Mouse (Mus musculus): ENCODE results near the gene Avpr1b.

The Avpr1b gene

DNA sequence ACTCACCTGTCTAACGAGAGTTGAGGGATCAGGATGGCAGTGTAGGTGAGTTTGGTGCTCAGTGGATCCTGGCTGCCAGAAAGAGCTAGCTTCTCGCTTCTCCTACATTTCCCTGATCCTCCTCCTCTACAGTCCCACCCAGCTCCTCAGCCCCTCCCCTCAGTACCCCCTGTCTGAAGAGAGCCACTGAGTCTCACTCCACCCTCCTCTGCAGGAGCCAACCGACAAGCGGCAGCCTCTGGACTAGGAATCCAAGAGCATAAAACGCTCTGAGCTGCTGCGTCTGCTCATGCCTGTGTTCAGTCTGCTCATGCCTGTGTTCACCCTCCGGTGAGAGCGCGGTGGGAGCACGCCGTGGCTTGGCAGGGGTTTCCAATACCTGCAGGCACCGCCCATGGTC lies at the start of gene Avpr1b:
TSS of gene Avpr1b (plus strand) at position 335 of the 400 bp plus-strand sequence.
- DNase-seq = no peak

GRCm38 (mm10) chr1:131551956-131552355 lies 47.1 kb upstream of the Avpr1b start:
- no peak for DNase-seq

- no peak for DNase-seq
Measured at GRCm38 (mm10) chr1:131553428-131553827, 45.6 kb upstream of the Avpr1b start.

DNA sequence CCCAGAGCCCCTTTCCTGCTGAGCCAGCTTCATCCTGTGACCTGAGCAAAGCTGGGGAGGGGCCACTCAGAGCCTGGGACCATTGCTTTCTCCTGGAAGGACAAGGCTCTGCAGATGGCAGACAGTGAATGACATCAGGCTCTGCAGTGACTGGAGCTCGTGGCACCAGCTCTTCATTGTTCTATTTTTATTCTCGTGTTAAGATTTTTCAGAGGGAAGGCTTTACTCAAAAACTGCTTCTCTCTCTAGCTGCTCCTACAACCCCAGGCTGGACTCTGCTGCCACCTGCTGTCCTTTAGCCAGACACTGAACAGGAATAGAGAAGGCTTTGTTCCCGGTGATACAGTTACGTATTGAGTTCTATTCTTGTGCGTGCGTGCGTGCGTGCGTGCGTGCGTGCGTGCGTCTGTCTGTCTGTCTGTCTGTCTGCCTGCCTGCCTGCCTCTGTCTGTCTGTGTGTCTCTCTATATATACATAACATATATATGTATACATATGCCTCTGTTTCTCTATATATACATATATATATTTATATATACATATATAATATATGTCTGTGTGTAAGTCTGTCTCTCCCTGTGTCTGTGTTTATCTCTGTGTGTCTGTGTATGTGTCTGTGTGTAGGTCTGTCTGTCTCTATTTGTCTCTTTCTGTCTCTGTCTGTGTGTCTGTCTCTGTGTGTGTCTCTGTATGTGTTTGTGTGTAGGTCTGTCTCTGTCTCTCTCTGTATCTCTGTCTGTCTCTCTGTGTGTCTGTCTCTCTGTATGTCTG lies 43.8 kb upstream of the Avpr1b start:
- peak; percentile 88 for DNase-seq

- DNase-seq = no peak
Measured at GRCm38 (mm10) chr1:131560500-131560899, 38.5 kb upstream of the Avpr1b start.

DNA sequence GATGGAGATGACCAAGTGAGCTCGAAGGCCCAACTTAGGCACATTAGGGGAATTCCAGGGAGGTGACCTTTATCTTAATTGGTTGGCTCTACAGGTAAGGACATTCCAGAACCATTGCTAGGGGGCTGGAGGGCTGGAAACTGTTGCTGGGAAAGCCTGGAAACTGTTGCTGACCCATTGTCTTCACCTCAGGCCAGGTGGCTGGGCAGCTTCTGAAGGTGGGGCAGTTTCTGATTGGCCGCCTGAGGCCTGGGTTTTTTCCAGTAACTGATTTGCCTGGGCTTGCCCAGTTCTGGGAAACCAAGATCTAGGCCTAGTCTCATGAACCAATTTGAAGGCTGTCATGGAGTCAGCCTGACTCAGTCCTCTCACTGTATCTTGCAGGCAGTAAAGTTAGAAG lies 37.0 kb upstream of the Avpr1b start:
- no peak for DNase-seq

DNA sequence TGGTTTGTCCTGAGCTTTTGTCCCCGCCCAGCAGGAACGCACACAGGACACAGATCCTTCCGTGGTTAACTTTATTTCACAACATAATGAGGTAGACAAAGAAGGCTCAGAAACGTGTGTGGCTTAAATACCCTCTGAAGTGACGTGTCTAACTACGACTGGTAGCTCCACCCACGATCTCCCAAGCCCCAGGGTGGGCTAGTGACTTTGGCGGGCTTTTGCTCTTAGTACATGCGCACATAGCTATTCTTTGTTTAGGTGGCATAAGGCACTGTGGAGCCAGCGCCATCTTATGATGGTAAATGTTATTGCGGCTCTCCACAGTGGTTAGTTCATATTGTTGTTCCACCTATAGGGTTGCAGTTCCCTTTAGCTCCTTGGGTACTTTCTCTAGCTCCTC lies 33.0 kb upstream of the Avpr1b start:
- peak; percentile 69 for DNase-seq

DNA sequence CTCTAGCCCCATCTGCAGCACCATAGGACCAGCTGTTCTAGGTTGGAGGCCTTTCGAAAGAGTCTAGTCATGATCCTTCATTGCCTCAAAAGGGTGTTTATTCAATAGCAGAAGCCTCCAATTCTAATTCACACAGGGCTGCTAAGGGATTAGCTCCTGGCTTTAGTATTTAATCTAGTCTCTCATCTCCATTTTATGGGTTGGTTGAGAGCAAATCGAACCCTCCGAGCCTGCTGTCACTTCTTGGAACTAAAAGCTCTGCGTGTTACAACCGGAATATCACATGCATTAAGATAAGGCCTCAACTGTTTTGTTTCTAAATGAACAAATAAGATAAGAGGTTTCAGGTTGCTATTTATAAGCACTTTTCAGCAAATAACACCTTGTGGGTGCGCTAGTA lies 29.3 kb upstream of the Avpr1b start:
- DNase-seq = no peak

DNA sequence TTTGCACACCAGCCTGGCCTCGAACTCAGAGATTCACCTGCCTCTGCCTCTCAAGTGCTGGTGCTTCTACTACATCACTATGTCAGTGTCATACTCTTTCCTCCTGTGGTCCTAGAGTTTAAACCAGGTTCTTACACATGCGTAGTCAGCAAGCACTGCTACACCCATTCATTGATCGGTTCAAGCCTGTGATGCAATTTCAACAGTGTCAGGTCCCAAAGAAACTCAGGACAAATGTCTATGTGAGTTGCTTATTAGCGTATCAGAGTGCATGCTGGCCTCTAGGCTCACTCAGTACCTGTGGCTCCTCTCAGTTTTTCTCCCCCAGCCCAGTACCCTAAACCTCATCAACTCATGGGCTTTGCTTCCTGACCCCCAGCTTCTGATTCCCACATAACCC lies 28.6 kb upstream of the Avpr1b start:
- DNase-seq = no peak

- DNase-seq = peak; percentile 63
Measured at GRCm38 (mm10) chr1:131573721-131574120, 25.3 kb upstream of the Avpr1b start.

DNA sequence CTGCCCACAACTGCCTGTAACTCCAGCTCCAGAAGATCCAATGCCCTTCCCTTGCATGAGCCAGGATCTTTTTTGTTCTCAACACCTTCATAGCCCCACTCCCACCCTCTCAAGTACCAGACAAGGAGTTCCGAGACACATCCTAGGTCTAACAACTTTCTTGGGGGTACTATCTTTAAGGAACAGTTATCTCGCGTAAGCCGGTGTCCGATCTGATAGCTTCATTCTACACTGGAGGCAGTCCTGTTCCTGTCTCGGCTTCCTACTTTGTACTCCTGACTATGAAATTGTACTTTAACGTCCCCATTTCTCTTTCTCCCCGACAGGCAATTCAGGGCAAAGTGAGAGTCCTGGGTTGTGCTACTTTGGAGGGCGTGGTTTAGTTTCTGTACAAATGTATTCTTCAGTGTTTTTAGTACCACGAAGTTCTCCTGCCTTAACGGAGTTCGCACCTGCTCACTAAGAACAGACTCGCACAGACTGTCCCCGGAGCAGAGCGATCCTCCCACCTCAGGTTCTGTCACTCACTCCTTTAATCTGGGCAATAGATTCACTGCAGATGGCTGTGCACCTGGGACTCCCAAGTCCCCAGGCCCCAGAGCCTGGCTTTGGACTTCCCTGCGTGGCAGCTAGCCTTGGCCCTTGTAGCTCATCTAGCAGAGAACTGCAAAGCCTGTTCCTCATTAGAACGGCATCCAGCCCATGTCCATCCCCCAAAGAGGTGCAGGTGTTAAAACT lies 19.9 kb upstream of the Avpr1b start:
- peak; percentile 40 for DNase-seq

GRCm38 (mm10) chr1:131580389-131580788 lies 18.6 kb upstream of the Avpr1b start:
- DNase-seq = no peak

- no peak for DNase-seq
Measured at GRCm38 (mm10) chr1:131583598-131583997, 15.4 kb upstream of the Avpr1b start.

GRCm38 (mm10) chr1:131586836-131587235 lies 12.2 kb upstream of the Avpr1b start:
- no peak for DNase-seq

DNA sequence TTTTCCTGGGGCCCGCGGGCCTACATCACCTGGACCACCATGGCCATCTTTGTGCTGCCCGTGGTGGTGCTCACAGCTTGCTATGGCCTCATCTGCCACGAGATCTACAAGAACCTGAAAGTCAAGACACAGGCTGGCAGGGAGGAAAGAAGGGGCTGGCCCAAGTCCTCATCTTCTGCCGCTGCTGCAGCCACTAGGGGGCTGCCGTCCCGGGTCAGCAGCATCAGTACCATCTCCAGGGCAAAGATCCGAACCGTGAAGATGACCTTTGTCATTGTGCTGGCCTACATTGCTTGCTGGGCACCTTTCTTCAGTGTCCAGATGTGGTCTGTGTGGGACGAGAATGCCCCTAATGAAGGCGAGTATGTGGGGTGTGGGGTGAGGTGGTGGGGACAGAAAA lies 1.3 kb downstream of the Avpr1b start:
- DNase-seq = peak; percentile 56

DNA sequence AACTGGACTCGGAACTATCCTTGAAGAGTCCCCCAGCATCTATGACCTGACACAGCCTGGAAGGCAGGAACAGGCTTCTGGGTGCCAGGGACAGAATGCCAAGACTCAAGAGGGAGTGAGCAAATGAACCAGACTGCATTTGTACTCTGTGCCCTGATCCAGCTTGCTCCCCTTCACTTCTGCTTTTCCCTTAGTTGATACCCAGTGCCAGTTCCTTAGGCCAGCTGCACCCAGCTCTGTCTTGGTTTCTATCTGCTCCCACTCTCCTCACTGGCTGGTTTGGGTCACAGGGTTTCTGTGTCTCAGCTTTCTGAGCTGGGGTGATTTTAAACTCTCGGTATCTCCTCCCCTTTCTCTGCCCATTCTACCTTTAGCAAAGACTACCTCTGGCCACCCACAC lies 7.7 kb downstream of the Avpr1b start:
- no peak for DNase-seq

DNA sequence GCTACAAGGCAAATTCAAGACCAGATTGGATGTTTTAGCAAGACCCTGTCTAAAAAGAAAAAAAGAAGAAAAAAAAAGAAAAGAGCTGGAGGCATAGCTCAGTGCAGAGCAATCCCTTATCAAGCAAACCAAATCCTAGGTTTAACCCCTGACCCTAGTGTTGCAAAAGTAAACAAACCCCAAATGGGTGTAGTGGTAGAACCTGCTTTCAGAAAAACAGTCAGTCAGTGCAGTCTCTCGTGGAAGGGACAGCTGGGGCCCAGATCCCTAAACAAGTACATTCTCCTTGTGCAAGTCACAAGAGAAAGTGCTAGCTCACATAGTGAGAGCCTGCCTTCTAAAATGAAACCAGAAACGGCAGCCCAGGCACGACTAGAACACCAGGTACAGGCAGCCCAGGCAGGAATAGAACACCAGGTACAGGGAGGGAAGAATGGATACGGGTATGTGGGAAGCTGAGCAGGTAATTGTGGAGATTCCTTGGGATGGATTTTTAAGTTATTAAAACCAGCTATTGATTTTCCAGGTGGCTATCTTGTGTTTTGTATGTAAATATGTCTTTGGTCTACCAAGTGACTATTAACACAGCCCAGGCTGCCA lies 13.6 kb downstream of the Avpr1b start:
- peak; percentile 50 for DNase-seq

GRCm38 (mm10) chr1:131613361-131614133 lies 14.5 kb downstream of the Avpr1b start:
- DNase-seq = peak; percentile 96

GRCm38 (mm10) chr1:131614641-131615040 lies 15.6 kb downstream of the Avpr1b start:
- no peak for DNase-seq

DNA sequence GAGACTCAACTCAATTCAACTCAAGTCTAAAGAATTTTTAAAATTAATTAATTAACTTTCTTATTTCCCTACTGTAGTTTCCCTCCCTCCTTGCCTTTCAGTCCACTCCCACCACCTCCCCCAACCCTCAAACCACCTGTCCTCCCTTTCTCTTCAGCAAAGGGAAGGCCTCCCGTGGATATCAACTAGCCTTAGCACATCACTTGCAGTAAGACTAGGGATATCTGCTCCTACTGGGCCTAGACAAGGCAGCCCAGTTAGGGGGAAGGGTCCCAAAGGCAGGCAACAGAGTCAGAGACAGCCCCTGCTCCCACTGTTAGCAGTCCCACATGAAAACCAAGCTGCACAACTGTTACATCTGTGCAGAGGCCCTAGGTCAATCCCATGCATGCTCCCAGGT lies 17.1 kb downstream of the Avpr1b start:
- DNase-seq = no peak

- DNase-seq = no peak
Measured at GRCm38 (mm10) chr1:131616546-131617220, 17.6 kb downstream of the Avpr1b start.

- DNase-seq = peak; percentile 45
Measured at GRCm38 (mm10) chr1:131618576-131618975, 19.5 kb downstream of the Avpr1b start.

- DNase-seq = no peak
Measured at GRCm38 (mm10) chr1:131619348-131619747, 20.3 kb downstream of the Avpr1b start.

Measured in thymus, postnatal 4 days (tissue).